19 mouse cellular contexts compared by ENCODE assay signal in genomic region chr3:69026133-69026783, GRCm38 (mm10). TPM values are rescaled to one million over a fixed set of nuclear protein-coding genes. Genes with fewer than 3 reads are reported as not detected.
DNase-seq lines count a peak whose midpoint lies in the region; ATAC-seq and TF ChIP-seq lines count a peak whose summit lies in the region.
"Had no signal": no experiment of that assay in that cellular context is flagged by ENCODE, and none has a peak within 500 bp of the region (broad histone marks: within the 10 kb centered on the region; RNA-seq: fewer than 3 reads in every experiment).

No protein-coding gene starts in this region.

- WGBS in kidney, adult 2 months: 94% methylated on average over 1 of the region's 1 CpGs
- 67% methylated on average over 1 of the region's 1 CpGs for WGBS in large intestine, adult 2 months
- 100% methylated on average over 1 of the region's 1 CpGs for WGBS in forebrain, embryonic 15.5 days

- DNase-seq in kidney, adult 2 months: no peak
- no peak for DNase-seq in kidney, postnatal 10 days
- DNase-seq in CD4-positive, CD25-positive, alpha-beta regulatory T cell, adult 2 months (ENCODE audit: low read depth, low spot score): peak; percentile 57
- peak; percentile 75 for DNase-seq in large intestine, adult 2 months (ENCODE audit: low read depth, low spot score)
- DNase-seq in splenic B cell, adult 2 months (ENCODE audit: low read depth, low spot score): peak; percentile 50
- DNase-seq in layer of hippocampus, adult 2 months (ENCODE audit: low spot score in 2 of 2): no peak
- DNase-seq in adrenal gland, adult 2 months: no peak
- DNase-seq: adrenal gland, postnatal 25 days; cerebellum, adult 8-10 months; forebrain, postnatal 0 days; gastrocnemius, postnatal 14 days; heart, postnatal 14 days; kidney, adult 8-10 months; lung, adult 2 months; right cerebral cortex, postnatal 4 days had no signal

- no peak overlapping the region for H3K4me2 ChIP-seq in forebrain, embryonic 15.5 days (replicated peaks)
- H3K4me2 ChIP-seq: embryonic facial prominence, embryonic 12.5 days; hindbrain, embryonic 15.5 days; midbrain, embryonic 12.5 days had no signal

- no peak for TF ChIP-seq POLR2A in kidney, adult 2 months (IDR thresholded peaks at IDR 0.05; ENCODE audit: low read depth, low read length)

- no peak overlapping the region for H3K27ac ChIP-seq in kidney, adult 2 months (ENCODE audit: insufficient read depth, low read depth, low read length)
- H3K27ac ChIP-seq in layer of hippocampus, adult 2 months: no peak overlapping the region
- no peak overlapping the region for H3K27ac ChIP-seq in forebrain, embryonic 15.5 days (replicated peaks)
- H3K27ac ChIP-seq: embryonic facial prominence, embryonic 12.5 days; hindbrain, embryonic 15.5 days; midbrain, embryonic 12.5 days had no signal

- H3K9me3 ChIP-seq in forebrain, embryonic 15.5 days: no peaks in the 10 kb centered on the region
- H3K9me3 ChIP-seq: embryonic facial prominence, embryonic 12.5 days; hindbrain, embryonic 15.5 days; midbrain, embryonic 12.5 days had no signal

- TF ChIP-seq CTCF in kidney, adult 2 months (conservative IDR thresholded peaks at IDR 0.05; ENCODE audit: insufficient read depth, insufficient read length, low read depth, low read length): 0 out of 2 replicates have a peak, but pooled peaks have one; percentile 15
- TF ChIP-seq CTCF in layer of hippocampus, adult 2 months (conservative IDR thresholded peaks at IDR 0.05): no peak

- H3K36me3 ChIP-seq in kidney, adult 2 months (ENCODE audit: control insufficient read depth, insufficient read depth, low read length): peaks cover 8% of the 10 kb centered on the region
- H3K36me3 ChIP-seq in splenic B cell, adult 2 months (ENCODE audit: control insufficient read depth, insufficient read depth, low read length, poor library complexity, severe bottlenecking): peaks cover 19% of the 10 kb centered on the region
- H3K36me3 ChIP-seq in forebrain, embryonic 15.5 days: peaks cover 48% of the 10 kb centered on the region

- no peak overlapping the region for H3K4me3 ChIP-seq in kidney, adult 2 months (ENCODE audit: insufficient read depth, low read depth, low read length)
- H3K4me3 ChIP-seq in layer of hippocampus, adult 2 months: no peak overlapping the region
- no peak overlapping the region for H3K4me3 ChIP-seq in forebrain, embryonic 15.5 days
- H3K4me3 ChIP-seq: embryonic facial prominence, embryonic 12.5 days; hindbrain, embryonic 15.5 days; midbrain, embryonic 12.5 days had no signal

- ATAC-seq in forebrain, embryonic 15.5 days (replicated peaks): no peak
- ATAC-seq: forebrain, postnatal 0 days had no signal

- no peaks in the 10 kb centered on the region for H3K4me1 ChIP-seq in kidney, adult 2 months (ENCODE audit: control insufficient read depth, insufficient read depth, low read length)
- H3K4me1 ChIP-seq in forebrain, embryonic 15.5 days: no peaks in the 10 kb centered on the region
- H3K4me1 ChIP-seq: embryonic facial prominence, embryonic 12.5 days; hindbrain, embryonic 15.5 days; midbrain, embryonic 12.5 days had no signal

- no peaks in the 10 kb centered on the region for H3K27me3 ChIP-seq in kidney, adult 2 months (replicated peaks; ENCODE audit: control insufficient read depth, insufficient read depth, low read length)
- no peaks in the 10 kb centered on the region for H3K27me3 ChIP-seq in splenic B cell, adult 2 months (ENCODE audit: control insufficient read depth, insufficient read depth, low read length, poor library complexity, severe bottlenecking)
- no peaks in the 10 kb centered on the region for H3K27me3 ChIP-seq in forebrain, embryonic 15.5 days
- H3K27me3 ChIP-seq: embryonic facial prominence, embryonic 12.5 days; hindbrain, embryonic 15.5 days; midbrain, embryonic 12.5 days had no signal

- no peak overlapping the region for H3K9ac ChIP-seq in forebrain, embryonic 15.5 days (replicated peaks)
- H3K9ac ChIP-seq: embryonic facial prominence, embryonic 12.5 days; forebrain, postnatal 0 days; hindbrain, embryonic 15.5 days; midbrain, embryonic 12.5 days had no signal

RNA-seq across cellular contexts. Expression of gene Trim59, which starts 18.3 kb away (rescaled TPM):
- 0.34 and 0.42 TPM in 2 replicates for polyA plus RNA-seq in kidney, adult 2 months (2012; rRNA removed)
- 1.8 and 2.0 TPM in 2 replicates for polyA plus RNA-seq in large intestine, adult 2 months (2012; rRNA removed)
- total RNA-seq in layer of hippocampus, adult 2 months (2021): 10 to 100 TPM; 10.7 to 12.9 TPM
- total RNA-seq in adrenal gland, adult 2 months (2021): 1 to 10 TPM; 5.4 to 6.7 TPM
- 0.78 and 0.97 TPM in 2 replicates for polyA plus RNA-seq in adrenal gland, adult 2 months (2012; rRNA removed)
- polyA plus RNA-seq in forebrain, embryonic 15.5 days (2015; fragmentation: Nextera tagmentation; extraction: Ambion mirVana): 85.1 and 85.4 TPM in 2 replicates

RNA-seq across cellular contexts. Expression of gene Smc4, which starts 21.7 kb away (rescaled TPM):
- polyA plus RNA-seq in kidney, adult 2 months (2012; rRNA removed): 2.5 and 3.0 TPM in 2 replicates
- 2.7 and 5.1 TPM in 2 replicates for polyA plus RNA-seq in large intestine, adult 2 months (2012; rRNA removed)
- 1 to 10 TPM; 6.6 to 7.7 TPM for total RNA-seq in layer of hippocampus, adult 2 months (2021)
- total RNA-seq in adrenal gland, adult 2 months (2021): 10 to 100 TPM; 26.1 to 26.9 TPM
- polyA plus RNA-seq in adrenal gland, adult 2 months (2012; rRNA removed): 5.7 and 6.2 TPM in 2 replicates
- 102 and 106 TPM in 2 replicates for polyA plus RNA-seq in forebrain, embryonic 15.5 days (2015; fragmentation: Nextera tagmentation; extraction: Ambion mirVana)

RNA-seq across cellular contexts. Expression of gene Ift80, which starts 21.9 kb away (rescaled TPM):
- polyA plus RNA-seq in kidney, adult 2 months (2012; rRNA removed): 3.8 and 4.2 TPM in 2 replicates
- polyA plus RNA-seq in large intestine, adult 2 months (2012; rRNA removed): 0.99 and 1.8 TPM in 2 replicates
- 10 to 100 TPM; 25.5 to 27.0 TPM for total RNA-seq in layer of hippocampus, adult 2 months (2021)
- total RNA-seq in adrenal gland, adult 2 months (2021): 10 to 100 TPM; 21.1 to 31.4 TPM
- polyA plus RNA-seq in adrenal gland, adult 2 months (2012; rRNA removed): 0.64 and 0.88 TPM in 2 replicates
- polyA plus RNA-seq in forebrain, embryonic 15.5 days (2015; fragmentation: Nextera tagmentation; extraction: Ambion mirVana): 10.9 and 11.7 TPM in 2 replicates

Comparison
In these comparisons a context has a peak if more than half of its experiments do, and no peak if none do; other contexts are left out.
1. DNase-seq: peak in CD4-positive, CD25-positive, alpha-beta regulatory T cell, adult 2 months (single experiment), large intestine, adult 2 months (single experiment) and splenic B cell, adult 2 months (single experiment); none in kidney, adult 2 months (single experiment), kidney, postnatal 10 days (single experiment), layer of hippocampus, adult 2 months (0 of 2) and adrenal gland, adult 2 months (single experiment).
2. RNA of gene Trim59, which starts 18.3 kb away (polyA plus RNA-seq): 85.1 to 85.4 TPM in forebrain, embryonic 15.5 days; 1.8 to 2.0 TPM in large intestine, adult 2 months, 0.78 to 0.97 TPM in adrenal gland, adult 2 months and 0.34 to 0.42 TPM in kidney, adult 2 months; every median in the first group is over 10 times any median in the second.
3. RNA of gene Smc4, which starts 21.7 kb away (polyA plus RNA-seq): 102 to 106 TPM in forebrain, embryonic 15.5 days; 5.7 to 6.2 TPM in adrenal gland, adult 2 months, 2.5 to 3.0 TPM in kidney, adult 2 months and 2.7 to 5.1 TPM in large intestine, adult 2 months; every median in the first group is over 10 times any median in the second.